In genomic region chr9:61351164-61351563, GRCm38 (mm10) we compare ENCODE assay signal across 8 mouse cellular contexts. TPM values are rescaled to one million over a fixed set of nuclear protein-coding genes. Genes with fewer than 3 reads are reported as not detected.
A peak's percentile ranks its signal among the peaks of the same experiment; 100 is the strongest.
DNase-seq lines count a peak whose midpoint lies in the region; ATAC-seq and TF ChIP-seq lines count a peak whose summit lies in the region.

No protein-coding gene starts in this region.

- H3K9ac ChIP-seq in liver, adult 2 months (ENCODE audit: low read depth, low read length), result no peak overlapping the region
- no peak overlapping the region for H3K9ac ChIP-seq in liver, embryonic 11.5 days (ENCODE audit: low read depth, low read length)
- H3K9ac ChIP-seq in forebrain, embryonic 16.5 days (replicated peaks; ENCODE audit: low read depth, low read length), result no peak overlapping the region
- no peak overlapping the region for H3K9ac ChIP-seq in hindbrain, embryonic 16.5 days (ENCODE audit: low read depth, low read length)
- no peak overlapping the region for H3K9ac ChIP-seq in liver, postnatal 0 days (replicated peaks)

- no peak overlapping the region for H3K4me3 ChIP-seq in liver, adult 2 months (ENCODE audit: insufficient read depth, low read depth, low read length)
- H3K4me3 ChIP-seq in liver, embryonic 11.5 days (ENCODE audit: low read depth, low read length), result no peak overlapping the region
- H3K4me3 ChIP-seq in forebrain, embryonic 16.5 days (replicated peaks; ENCODE audit: low read length), result no peak overlapping the region
- no peak overlapping the region for H3K4me3 ChIP-seq in hindbrain, embryonic 16.5 days (ENCODE audit: low read length)
- H3K4me3 ChIP-seq in liver, postnatal 0 days (ENCODE audit: low read depth, low read length), result no peak overlapping the region

- H3K9me3 ChIP-seq in liver, embryonic 11.5 days (ENCODE audit: control insufficient read depth, low read length), result no peaks in the 10 kb centered on the region
- no peaks in the 10 kb centered on the region for H3K9me3 ChIP-seq in forebrain, embryonic 16.5 days (ENCODE audit: control insufficient read depth, low read length)
- H3K9me3 ChIP-seq in hindbrain, embryonic 16.5 days (ENCODE audit: control insufficient read depth, low read length), result no peaks in the 10 kb centered on the region
- no peaks in the 10 kb centered on the region for H3K9me3 ChIP-seq in liver, postnatal 0 days (ENCODE audit: low read length)

- H3K36me3 ChIP-seq in liver, adult 2 months (ENCODE audit: control insufficient read depth, insufficient read depth, low read length), result no peaks in the 10 kb centered on the region
- H3K36me3 ChIP-seq in liver, embryonic 11.5 days (ENCODE audit: control insufficient read depth, insufficient read depth, low read length), result no peaks in the 10 kb centered on the region
- no peaks in the 10 kb centered on the region for H3K36me3 ChIP-seq in forebrain, embryonic 16.5 days (ENCODE audit: control insufficient read depth, insufficient read depth)
- H3K36me3 ChIP-seq in hindbrain, embryonic 16.5 days (ENCODE audit: control insufficient read depth, insufficient read depth, low read length), result no peaks in the 10 kb centered on the region
- H3K36me3 ChIP-seq in liver, postnatal 0 days (replicated peaks; ENCODE audit: insufficient read depth, low read length), result no peaks in the 10 kb centered on the region

- 6% methylated on average over 4 of the region's 4 CpGs for WGBS in liver, adult 2 months
- WGBS in liver, embryonic 11.5 days, result 35% methylated on average over 4 of the region's 4 CpGs
- 7% methylated on average over 4 of the region's 4 CpGs for WGBS in forebrain, embryonic 16.5 days
- WGBS in hindbrain, embryonic 16.5 days, result 8% methylated on average over 4 of the region's 4 CpGs
- WGBS in liver, postnatal 0 days (ENCODE audit: insufficient replicate concordance), result 22% methylated on average over 4 of the region's 4 CpGs

- peak; percentile 82 for DNase-seq in liver, adult 2 months (ENCODE audit: extremely low read depth, low read depth, low spot score)
- DNase-seq in liver, embryonic 11.5 days (ENCODE audit: low spot score), result no peak
- DNase-seq in liver, postnatal 0 days, result peak; percentile 82
- DNase-seq in left cerebral cortex, adult 11 months (ENCODE audit: low spot score), result no peak
- no peak for DNase-seq in thymus, postnatal 10 days (ENCODE audit: low spot score in 2 of 2)

- no peaks in the 10 kb centered on the region for H3K27me3 ChIP-seq in liver, adult 2 months (ENCODE audit: control insufficient read depth, insufficient read depth, low read length)
- peaks cover 17% of the 10 kb centered on the region for H3K27me3 ChIP-seq in liver, embryonic 11.5 days (replicated peaks; ENCODE audit: control insufficient read depth, insufficient read depth, low read length)
- H3K27me3 ChIP-seq in forebrain, embryonic 16.5 days (replicated peaks; ENCODE audit: control insufficient read depth, insufficient read depth, low read length), result no peaks in the 10 kb centered on the region
- no peaks in the 10 kb centered on the region; the same call in 1 of the 2 replicates for H3K27me3 ChIP-seq in hindbrain, embryonic 16.5 days (replicated peaks; ENCODE audit: control insufficient read depth, insufficient read depth, low read length)
- no peaks in the 10 kb centered on the region for H3K27me3 ChIP-seq in liver, postnatal 0 days (ENCODE audit: insufficient read depth, low read length)

- TF ChIP-seq CTCF in liver, adult 2 months (IDR thresholded peaks at IDR 0.05; ENCODE audit: low read depth, low read length), result no peak
- TF ChIP-seq CTCF in liver, postnatal 0 days (IDR thresholded peaks at IDR 0.05; ENCODE audit: low read depth), result no peak

- no peak overlapping the region for H3K27ac ChIP-seq in liver, adult 2 months (replicated peaks; ENCODE audit: insufficient read depth, low read depth, low read length)
- no peak overlapping the region; the same call in 1 of the 2 replicates for H3K27ac ChIP-seq in liver, embryonic 11.5 days (ENCODE audit: low read depth, low read length)
- no peak overlapping the region for H3K27ac ChIP-seq in forebrain, embryonic 16.5 days (ENCODE audit: low read length)
- H3K27ac ChIP-seq in hindbrain, embryonic 16.5 days (ENCODE audit: low read depth, low read length), result no peak overlapping the region
- peak overlapping the region; percentile 17; the same call in 1 of the 2 replicates for H3K27ac ChIP-seq in liver, postnatal 0 days (ENCODE audit: low read depth)

- TF ChIP-seq POLR2A in liver, adult 2 months (IDR thresholded peaks at IDR 0.05; ENCODE audit: extremely low read depth, insufficient read depth, low read length), result no peak

- no peaks in the 10 kb centered on the region for H3K79me2 ChIP-seq in liver, adult 2 months (ENCODE audit: control insufficient read depth, insufficient read depth, low read length)

- no peak for ATAC-seq in liver, embryonic 11.5 days (replicated peaks; ENCODE audit: low FRiP score)
- ATAC-seq in forebrain, embryonic 16.5 days, result peak; percentile 38; the same call in 1 of the 2 replicates
- ATAC-seq in hindbrain, embryonic 16.5 days, result peak; percentile 85
- ATAC-seq in liver, postnatal 0 days, result peak; percentile 62
- no peak for ATAC-seq in cerebellum, adult (ENCODE audit: insufficient number of reproducible peaks, low FRiP score, low TSS enrichment)

- no peak overlapping the region for H3K4me2 ChIP-seq in liver, embryonic 11.5 days
- no peak overlapping the region for H3K4me2 ChIP-seq in forebrain, embryonic 16.5 days (ENCODE audit: low read length)
- no peak overlapping the region for H3K4me2 ChIP-seq in hindbrain, embryonic 16.5 days (ENCODE audit: low read length)
- H3K4me2 ChIP-seq in liver, postnatal 0 days (ENCODE audit: low read depth, low read length), result no peak overlapping the region

- TF ChIP-seq EP300 in liver, postnatal 0 days (IDR thresholded peaks at IDR 0.05; ENCODE audit: low read depth), result no peak

- H3K4me1 ChIP-seq in liver, adult 2 months (ENCODE audit: control insufficient read depth, insufficient read depth, low read length), result peaks cover 2% of the 10 kb centered on the region; the same call in 1 of the 2 replicates
- peaks cover 4% of the 10 kb centered on the region for H3K4me1 ChIP-seq in liver, embryonic 11.5 days (replicated peaks; ENCODE audit: control insufficient read depth, insufficient read depth, low read length)
- peaks cover 15% of the 10 kb centered on the region for H3K4me1 ChIP-seq in forebrain, embryonic 16.5 days (replicated peaks; ENCODE audit: control insufficient read depth, insufficient read depth, low read length)
- peaks cover 8% of the 10 kb centered on the region for H3K4me1 ChIP-seq in hindbrain, embryonic 16.5 days (ENCODE audit: control insufficient read depth, insufficient read depth, low read depth, low read length)
- peaks cover 33% of the 10 kb centered on the region for H3K4me1 ChIP-seq in liver, postnatal 0 days (ENCODE audit: insufficient read depth)

RNA-seq across cellular contexts. Expression of gene Tle3, which starts 21.0 kb away (rescaled TPM):
- 2.4 and 2.9 TPM in 2 replicates for total RNA-seq in liver, adult 2 months (2014; rRNA removed)
- polyA plus RNA-seq in liver, adult 2 months (2012; rRNA removed), result 9.7 and 14.8 TPM in 2 replicates
- polyA plus RNA-seq in liver, embryonic 11.5 days (2014; fragmentation: Nextera tagmentation; extraction: Ambion mirVana), result 15.0 and 15.8 TPM in 2 replicates
- polyA plus RNA-seq in forebrain, embryonic 16.5 days (2015; fragmentation: Nextera tagmentation; extraction: Ambion mirVana), result 36.8 and 42.5 TPM in 2 replicates
- polyA plus RNA-seq in hindbrain, embryonic 16.5 days (2015; fragmentation: Nextera tagmentation; extraction: Ambion mirVana), result 19.5 and 23.0 TPM in 2 replicates
- 3.2 and 3.6 TPM in 2 replicates for polyA plus RNA-seq in liver, postnatal 0 days (2015; fragmentation: Nextera tagmentation; extraction: Ambion mirVana)

Comparison
In these comparisons a context has a peak if more than half of its experiments do, and no peak if none do; other contexts are left out.
1. DNase-seq: peak in liver, adult 2 months (single experiment) and liver, postnatal 0 days (single experiment); none in liver, embryonic 11.5 days (single experiment), left cerebral cortex, adult 11 months (single experiment) and thymus, postnatal 10 days (0 of 2).
2. ATAC-seq: peak in forebrain, embryonic 16.5 days (single experiment), hindbrain, embryonic 16.5 days (single experiment) and liver, postnatal 0 days (single experiment); none in liver, embryonic 11.5 days (single experiment) and cerebellum, adult (single experiment).